Mouse (Mus musculus): ENCODE data around the gene Dmac2.

Dmac2 gene

DNA sequence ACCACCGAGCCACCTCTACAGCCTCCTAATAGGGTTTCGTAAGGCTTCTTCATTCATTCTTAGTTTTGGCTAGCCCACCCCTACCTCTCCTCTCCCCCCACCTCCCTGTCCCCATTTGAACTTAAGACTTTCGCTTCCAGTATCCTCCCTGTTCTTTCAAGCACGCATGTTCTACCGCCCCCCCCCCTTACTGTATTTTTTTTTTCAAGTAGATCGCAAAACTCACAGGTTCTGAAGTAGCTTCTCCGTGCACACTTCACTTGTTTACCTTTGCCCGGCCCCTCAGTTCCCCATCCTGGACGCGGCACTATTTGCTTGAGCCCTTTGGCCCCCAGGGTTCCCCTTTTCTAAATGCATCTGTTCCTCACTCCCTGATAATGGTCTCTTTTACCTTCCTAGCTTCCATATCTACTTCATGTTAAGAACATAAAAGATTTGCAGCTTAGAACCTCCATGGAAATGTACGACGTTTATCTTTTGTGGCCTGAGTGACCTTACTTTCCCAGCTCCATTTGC is 33.1 kb downstream of the Dmac2 start:
- no peak for DNase-seq (ENCODE audit: low spot score in 2 of 2)

DNA sequence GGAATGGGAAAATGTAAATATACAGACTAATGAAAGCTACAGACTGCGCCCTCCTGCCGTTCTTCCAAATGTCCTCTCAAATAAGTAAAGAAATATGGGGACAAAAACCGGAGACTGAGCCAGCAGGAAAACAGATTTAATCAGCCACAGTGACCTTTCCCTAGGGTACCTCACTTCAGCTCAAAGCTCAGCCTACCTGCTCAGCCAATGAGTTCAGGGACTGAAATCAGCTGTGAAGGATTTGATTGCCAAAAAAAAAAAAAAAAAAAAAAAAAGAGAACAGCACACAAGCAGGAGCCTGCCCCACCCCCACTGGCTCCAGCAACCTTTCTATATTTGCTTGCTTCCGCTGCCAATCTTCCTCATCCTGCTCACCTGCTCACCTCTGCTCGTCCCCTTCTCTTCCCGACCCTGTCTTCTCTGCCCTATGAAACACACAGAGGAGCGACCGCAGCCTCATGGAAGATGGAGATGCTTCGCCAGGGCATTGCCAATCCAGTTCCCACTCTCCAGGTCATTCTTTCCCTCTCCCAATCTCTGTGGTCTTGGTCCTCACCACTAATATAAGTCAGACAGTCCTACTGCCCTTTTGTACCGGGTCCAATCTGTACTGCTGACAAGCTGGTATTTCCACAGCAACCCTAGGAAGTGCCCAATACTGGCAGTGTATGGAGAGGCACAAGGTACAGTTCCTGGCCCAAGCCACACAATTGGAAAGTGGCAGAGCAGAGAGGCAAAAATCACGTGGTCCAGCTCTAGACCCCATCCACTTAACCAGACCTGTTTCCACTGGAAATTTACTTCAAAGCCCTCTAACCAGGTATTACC is 36.6 kb downstream of the Dmac2 start:
- no peak for DNase-seq (ENCODE audit: low spot score in 2 of 2)

GRCm38 (mm10) chr7:25657785-25658184 is 38.6 kb downstream of the Dmac2 start:
- DNase-seq (ENCODE audit: low spot score in 2 of 2), result no peak

DNA sequence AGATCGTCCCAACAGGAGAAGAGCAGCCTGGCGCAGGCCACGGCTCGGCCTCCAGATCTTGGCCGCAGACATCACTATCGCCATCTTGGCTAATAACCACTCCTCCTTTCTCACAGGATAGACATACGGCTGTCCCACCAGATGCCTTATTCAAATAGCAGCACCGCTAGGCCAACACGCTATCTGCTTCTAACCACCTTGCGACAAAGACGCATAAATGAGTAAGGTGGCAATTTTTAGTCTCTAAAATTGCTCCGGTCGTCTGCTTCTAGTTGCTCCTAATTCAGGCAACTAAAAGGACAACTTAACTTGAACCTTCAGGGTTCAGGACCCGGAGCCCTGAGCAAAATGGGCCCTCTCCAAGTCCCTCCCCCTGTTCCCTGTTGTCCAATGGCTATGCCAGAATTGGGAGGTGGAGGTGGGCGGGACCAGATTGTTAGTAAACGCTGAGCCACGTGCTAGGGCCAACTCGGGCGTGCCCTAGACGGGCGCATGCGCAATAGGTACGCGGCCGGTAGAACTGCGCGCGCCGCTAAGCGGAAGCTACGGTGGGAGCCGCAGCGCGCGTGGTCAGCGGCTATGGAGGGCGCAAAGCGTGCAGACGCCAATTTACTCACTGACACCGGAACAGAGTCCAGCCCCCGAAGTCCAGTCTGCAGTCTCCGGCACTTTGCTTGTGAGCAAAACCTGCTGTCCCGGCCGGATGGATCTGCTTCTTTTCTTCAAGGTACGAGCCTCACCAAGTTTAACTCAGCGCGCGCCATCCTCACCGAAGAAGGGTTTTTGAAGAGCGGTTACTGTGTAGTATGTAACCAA is 39.7 kb downstream of the Dmac2 start, which contains the start of the genes Bckdha and Exosc5:
TSS of gene Bckdha (minus strand) at position 325 of the 816 bp plus-strand sequence.
TSS of gene Exosc5 (plus strand) at position 508 of the 816 bp plus-strand sequence.
- DNase-seq (ENCODE audit: low spot score in 2 of 2), result peak; percentile 99 to 100

- no peak for DNase-seq (ENCODE audit: low spot score in 2 of 2)
Observed at GRCm38 (mm10) chr7:25666381-25666780, 47.2 kb downstream of the Dmac2 start.

DNA sequence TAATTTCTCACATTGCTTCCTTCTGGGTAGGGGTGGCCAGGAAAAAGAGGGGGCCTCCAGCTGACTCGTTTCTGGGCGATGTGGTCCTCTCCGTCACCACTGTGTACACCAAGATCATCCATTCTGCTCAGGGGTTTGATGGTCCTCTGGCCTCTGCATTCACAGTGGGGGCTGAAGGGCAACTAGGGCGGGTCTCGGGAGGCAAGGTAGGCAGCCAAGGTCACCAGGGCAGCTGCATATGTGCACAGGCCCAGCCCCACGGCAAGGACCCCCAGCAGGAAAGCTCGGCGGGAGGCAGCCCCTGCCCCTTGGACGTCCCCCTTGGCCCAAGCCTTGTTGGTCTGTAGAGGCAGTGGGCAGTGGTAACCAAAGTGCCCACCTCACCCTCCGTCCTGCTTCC is 49.9 kb downstream of the Dmac2 start:
- DNase-seq (ENCODE audit: low spot score in 2 of 2), result no peak

- DNase-seq (ENCODE audit: low spot score in 2 of 2), result no peak
Observed at GRCm38 (mm10) chr7:25669631-25670030, 50.4 kb downstream of the Dmac2 start.

DNA sequence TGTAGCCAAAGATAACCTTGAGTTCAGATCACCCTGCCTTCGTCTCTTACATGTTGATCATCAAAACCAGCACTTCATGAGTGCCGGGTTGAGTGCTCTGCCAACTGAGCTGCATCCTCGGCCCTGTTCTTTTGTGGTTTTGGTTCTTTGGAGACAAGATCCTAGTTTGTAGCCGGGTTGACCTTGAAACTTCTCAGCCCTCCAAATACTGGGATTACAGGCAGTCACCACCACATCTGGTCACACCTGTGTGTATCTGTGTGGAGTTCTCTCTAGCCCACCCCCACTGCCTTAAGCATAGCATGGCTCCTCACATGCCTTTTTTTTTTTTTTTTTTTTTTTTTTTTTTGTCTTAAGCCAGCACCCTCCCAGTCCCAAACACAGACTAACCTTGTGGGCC is 50.9 kb downstream of the Dmac2 start:
- DNase-seq (ENCODE audit: low spot score in 2 of 2), result no peak

DNA sequence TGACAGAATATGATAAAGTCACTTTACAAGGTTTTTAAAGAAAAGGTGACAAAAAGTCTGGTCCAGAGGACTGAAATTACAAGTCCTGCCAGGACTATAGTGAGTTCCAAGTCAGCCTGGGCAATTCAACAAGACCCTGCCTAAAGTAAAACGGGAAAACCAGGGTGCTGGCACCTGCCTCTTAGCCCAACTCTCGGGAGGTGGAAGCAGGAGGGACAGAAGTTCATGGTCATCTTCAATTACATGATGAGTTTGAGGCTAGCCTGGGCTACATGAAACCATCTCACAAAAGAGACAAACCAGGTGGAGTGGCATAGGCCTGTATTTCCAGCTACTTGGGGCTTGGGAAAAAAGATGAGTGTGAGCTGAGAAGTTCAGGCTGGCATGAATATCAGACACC is 52.5 kb downstream of the Dmac2 start:
- DNase-seq (ENCODE audit: low spot score in 2 of 2), result no peak

GRCm38 (mm10) chr7:25672442-25672841 is 53.2 kb downstream of the Dmac2 start:
- DNase-seq (ENCODE audit: low spot score in 2 of 2), result no peak

GRCm38 (mm10) chr7:25674297-25674696 is 55.1 kb downstream of the Dmac2 start:
- no peak for DNase-seq (ENCODE audit: low spot score in 2 of 2)

DNA sequence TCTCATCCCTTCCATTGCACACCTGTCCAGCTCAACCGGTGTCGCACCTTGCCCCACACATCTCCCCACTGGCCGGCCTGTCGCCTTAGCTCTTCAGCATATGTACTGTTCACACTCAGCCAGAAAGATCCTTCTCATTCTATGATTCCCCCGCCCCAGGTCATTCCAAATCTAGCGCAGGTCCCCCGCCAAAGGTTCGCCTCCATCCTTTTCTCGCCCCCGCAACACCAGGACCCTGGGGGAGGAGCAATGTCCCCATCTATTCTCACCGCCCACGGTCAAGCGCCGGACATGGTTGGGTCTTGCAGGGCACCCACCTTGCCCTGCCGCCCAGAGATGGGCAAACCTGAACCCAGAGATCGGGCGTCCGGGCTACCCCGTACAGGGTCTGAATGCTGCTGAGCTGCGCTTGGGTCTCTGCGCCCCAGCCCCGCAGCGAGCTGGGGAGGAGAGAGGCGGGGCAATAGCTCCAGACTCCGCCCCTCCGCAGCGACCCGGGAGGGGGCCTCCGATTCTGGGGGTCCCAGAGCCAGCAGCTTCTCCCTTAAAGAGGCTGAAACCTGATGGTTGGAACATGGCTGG is 55.6 kb downstream of the Dmac2 start, which contains the start of gene Tmem91:
TSS of gene Tmem91 (minus strand) at position 448 of the 582 bp plus-strand sequence.
- DNase-seq (ENCODE audit: low spot score in 2 of 2), result no peak

All from frontal cortex, postnatal 36 days (tissue).